Mouse (Mus musculus) left cerebral cortex, adult 11 months (tissue): ENCODE measurements around the gene Tspan17.
"Not testable (repeated sequence)": the region's sequence is repeated elsewhere in the genome, so short reads cannot be mapped to it uniquely, and the experiment has no call there.

ENCODE experiments used
- DNase-seq: peaks from one replicate; pipeline ENCODE4 v3.0.0; 2022; ENCODE audit warnings: low spot score

Gene Tspan17

GRCm38 (mm10) chr13:54760906-54761305 lies 28.3 kb upstream of the Tspan17 start:
- DNase-seq = no peak

GRCm38 (mm10) chr13:54765281-54766191 lies 23.6 kb upstream of the Tspan17 start:
- DNase-seq = no peak

- no peak for DNase-seq
Observed at GRCm38 (mm10) chr13:54766192-54766768, 22.9 kb upstream of the Tspan17 start, which contains the start of gene Sncb. Gene Sncb, minus strand, starts transcription at chr13:54766595.

GRCm38 (mm10) chr13:54767012-54767411 lies 22.2 kb upstream of the Tspan17 start:
- no peak for DNase-seq

GRCm38 (mm10) chr13:54780592-54780991 lies 8.6 kb upstream of the Tspan17 start:
- no peak for DNase-seq

- no peak for DNase-seq
Observed at GRCm38 (mm10) chr13:54781086-54781485, 8.1 kb upstream of the Tspan17 start.

- no peak for DNase-seq
Observed at GRCm38 (mm10) chr13:54783235-54783634, 5.9 kb upstream of the Tspan17 start.

- no peak for DNase-seq
Observed at GRCm38 (mm10) chr13:54783698-54784097, 5.5 kb upstream of the Tspan17 start, which contains the start of gene Eif4e1b. Gene Eif4e1b, plus strand, starts transcription at chr13:54783998.

GRCm38 (mm10) chr13:54787591-54787990 lies 1.6 kb upstream of the Tspan17 start:
- DNase-seq = not testable (repeated sequence)

GRCm38 (mm10) chr13:54789561-54790397 lies 602 bp downstream of the Tspan17 start:
- DNase-seq = no peak

- no peak for DNase-seq
Observed at GRCm38 (mm10) chr13:54792259-54793230, 3.4 kb downstream of the Tspan17 start.

GRCm38 (mm10) chr13:54794002-54794577 lies 4.9 kb downstream of the Tspan17 start:
- DNase-seq = no peak

- no peak for DNase-seq
Observed at GRCm38 (mm10) chr13:54794843-54795242, 5.7 kb downstream of the Tspan17 start.

- no peak for DNase-seq
Observed at GRCm38 (mm10) chr13:54797356-54797755, 8.2 kb downstream of the Tspan17 start.

- DNase-seq = no peak
Observed at GRCm38 (mm10) chr13:54797861-54798643, 8.9 kb downstream of the Tspan17 start.

GRCm38 (mm10) chr13:54798740-54799139 lies 9.6 kb downstream of the Tspan17 start:
- DNase-seq = no peak

GRCm38 (mm10) chr13:54799701-54800100 lies 10.5 kb downstream of the Tspan17 start:
- no peak for DNase-seq

GRCm38 (mm10) chr13:54800206-54800605 lies 11.0 kb downstream of the Tspan17 start:
- no peak for DNase-seq

- DNase-seq = no peak
Observed at GRCm38 (mm10) chr13:54803010-54803409, 13.8 kb downstream of the Tspan17 start.
